Mouse (Mus musculus) thymus, postnatal 14 days (tissue): ENCODE measurements at regions not wholly inside any gene's neighbourhood (a gene's known extent, or its start where the extent isn't known, plus 50 kb on each side); places are given as distances from the start of the nearest gene placed in this dataset.
"Not testable (repeated sequence)": the region's sequence is repeated elsewhere in the genome, so short reads cannot be mapped to it uniquely, and the experiment has no call there.

Experiments used
- DNase-seq: peaks from one replicate; pipeline ENCODE4 v3.0.0; 2021

- not testable (repeated sequence) for DNase-seq
Observed at GRCm38 (mm10) chr17:13654606-13655005, 105.7 kb upstream of the Afdn start.

- DNase-seq, result no peak
Observed at GRCm38 (mm10) chr17:13656065-13656464, 104.3 kb upstream of the Afdn start.

GRCm38 (mm10) chr17:13656485-13657181, 103.7 kb upstream of the Afdn start:
- no peak for DNase-seq

GRCm38 (mm10) chr17:13657182-13657562, 103.2 kb upstream of the Afdn start:
- no peak for DNase-seq

- no peak for DNase-seq
Observed at GRCm38 (mm10) chr17:13657656-13658292, 102.6 kb upstream of the Afdn start.

GRCm38 (mm10) chr17:13658321-13658978, 101.9 kb upstream of the Afdn start:
- no peak for DNase-seq

- peak; percentile 74 for DNase-seq
Observed at GRCm38 (mm10) chr17:13659103-13659502, 101.2 kb upstream of the Afdn start.

- DNase-seq, result no peak
Observed at GRCm38 (mm10) chr17:13659943-13660342, 100.4 kb upstream of the Afdn start.

- no peak for DNase-seq
Observed at GRCm38 (mm10) chr17:13661023-13661422, 99.3 kb upstream of the Afdn start.

GRCm38 (mm10) chr17:13662152-13662551, 98.2 kb upstream of the Afdn start:
- DNase-seq, result no peak
